8 mouse cellular contexts compared by ENCODE assay signal in genomic region chr11:96943746-96944304, GRCm38 (mm10). TPM values are rescaled to one million over a fixed set of nuclear protein-coding genes. Genes with fewer than 3 reads are reported as not detected.
DNase-seq lines count a peak whose midpoint lies in the region; ATAC-seq and TF ChIP-seq lines count a peak whose summit lies in the region.

Pnpo (minus strand) TSS chr11:96943986.

- DNase-seq in MEL (ENCODE audit: low read depth, low spot score): peak; percentile 100
- peak; percentile 90 for DNase-seq in cerebellum, adult 8-10 months
- DNase-seq in forelimb bud, embryonic 11.5 days (ENCODE audit: low read depth, low spot score): peak; percentile 95
- DNase-seq in layer of hippocampus, adult 9-10 months (ENCODE audit: low spot score): peak; percentile 88
- DNase-seq in ovary, postnatal 10 days (ENCODE audit: low spot score): peak; percentile 56
- DNase-seq in thymus, postnatal 10 days (ENCODE audit: low spot score in 2 of 2): peak; percentile 85 to 90

- TF ChIP-seq CTCF in MEL (IDR thresholded peaks at IDR 0.05 in 2 of 3, conservative IDR thresholded peaks at IDR 0.05 in 1 of 3; ENCODE audit: control insufficient read depth in 1 of 3, insufficient read depth in 1 of 3, low read depth in 2 of 3, low read length in 3 of 3, poor library complexity in 1 of 3, severe bottlenecking in 1 of 3): no peak

- H3K4me2 ChIP-seq in lung, embryonic 16.5 days (ENCODE audit: low read depth, low read length): peak within 1 kb of the TSS; percentile 96

- peaks cover 9 to 61% of the 10 kb centered on the region in 2 experiments for H3K36me3 ChIP-seq in MEL (ENCODE audit: control insufficient read depth in 1 of 2, insufficient read depth in 2 of 2, low read length in 2 of 2)
- H3K36me3 ChIP-seq in lung, embryonic 16.5 days (ENCODE audit: control insufficient read depth, insufficient read depth, low read length): no peaks in the 10 kb centered on the region

- peaks cover 37% of the 10 kb centered on the region for H3K79me2 ChIP-seq in MEL (ENCODE audit: control insufficient read depth, insufficient read depth, low read length, poor library complexity)

- peak; percentile 95 for ATAC-seq in hematopoietic stem cell, adult 5-6 weeks (replicated peaks in 1 of 2; ENCODE audit: insufficient read depth in 1 of 2, low FRiP score in 2 of 2, low TSS enrichment in 1 of 2, low read depth in 1 of 2, poor library complexity in 2 of 2, severe bottlenecking in 2 of 2)
- peak; percentile 97 for ATAC-seq in lung, embryonic 16.5 days (ENCODE audit: low read depth)

- peak within 1 kb of the TSS; percentile 83 for H3K27ac ChIP-seq in MEL (ENCODE audit: control insufficient read depth, low read depth, low read length)
- H3K27ac ChIP-seq in lung, embryonic 16.5 days (ENCODE audit: low read length): peak within 1 kb of the TSS; percentile 66

- H3K27me3 ChIP-seq in MEL (ENCODE audit: control insufficient read depth in 1 of 2, insufficient read depth in 2 of 2, low read length in 2 of 2): no peaks in the 10 kb centered on the region
- H3K27me3 ChIP-seq in lung, embryonic 16.5 days (ENCODE audit: control insufficient read depth, insufficient read depth, low read depth, low read length): no peaks in the 10 kb centered on the region

- no peaks in the 10 kb centered on the region for H3K9me3 ChIP-seq in MEL (replicated peaks; ENCODE audit: insufficient read depth, low read length)
- no peaks in the 10 kb centered on the region for H3K9me3 ChIP-seq in lung, embryonic 16.5 days (ENCODE audit: control insufficient read depth, low read length)

- peak within 1 kb of the TSS; percentile 85 for H3K9ac ChIP-seq in MEL (ENCODE audit: control insufficient read depth, low read depth, low read length, poor library complexity, severe bottlenecking)
- peak within 1 kb of the TSS; percentile 72 for H3K9ac ChIP-seq in lung, embryonic 16.5 days (ENCODE audit: low read length)

- no peak for TF ChIP-seq RAD21 in MEL (IDR thresholded peaks at IDR 0.05; ENCODE audit: low read depth, low read length)

- whole genome bisulfite sequencing in lung, embryonic 16.5 days: 0% methylated on average over 29 of the region's 29 CpGs

- H3K4me3 ChIP-seq in MEL (ENCODE audit: control insufficient read depth in 1 of 2, insufficient read depth in 1 of 2, low read depth in 2 of 2, low read length in 2 of 2): peak within 1 kb of the TSS; percentile 69 to 79
- peak within 1 kb of the TSS; percentile 66 for H3K4me3 ChIP-seq in lung, embryonic 16.5 days (ENCODE audit: low read length)

- peak in 1 of 2 experiments; percentile 77; a peak in 3 of 4 replicates for TF ChIP-seq POLR2A in MEL (IDR thresholded peaks at IDR 0.05; ENCODE audit: control insufficient read depth in 1 of 2, insufficient read depth in 1 of 2, low read depth in 1 of 2, low read length in 2 of 2, poor library complexity in 1 of 2)

- peaks cover 32 to 63% of the 10 kb centered on the region in 2 experiments for H3K4me1 ChIP-seq in MEL (ENCODE audit: control insufficient read depth in 1 of 2, insufficient read depth in 2 of 2, low read length in 2 of 2)
- H3K4me1 ChIP-seq in lung, embryonic 16.5 days (replicated peaks; ENCODE audit: control insufficient read depth, insufficient read depth, low read length): peaks cover 7% of the 10 kb centered on the region

- no peak for TF ChIP-seq EP300 in MEL (IDR thresholded peaks at IDR 0.05; ENCODE audit: low read depth in 1 of 2, low read length in 2 of 2)

TF ChIP-seq in MEL, 35 proteins besides CTCF, POLR2A, EP300 and RAD21:
- peak; percentile 99 for TF ChIP-seq MAX (IDR thresholded peaks at IDR 0.05; ENCODE audit: low read length)
- TF ChIP-seq ZKSCAN1 (IDR thresholded peaks at IDR 0.05; ENCODE audit: low read depth, low read length): no peak
- TF ChIP-seq ZNF384 (IDR thresholded peaks at IDR 0.05; ENCODE audit: low read depth, low read length): no peak
- TF ChIP-seq USF2 (IDR thresholded peaks at IDR 0.05; ENCODE audit: borderline replicate concordance in 1 of 2, insufficient read depth in 1 of 2, low read depth in 1 of 2, low read length in 2 of 2): peak in 1 of 2 experiments; percentile 76; a peak in 2 of 4 replicates
- TF ChIP-seq JUND (IDR thresholded peaks at IDR 0.05; ENCODE audit: low read depth, low read length): no peak
- peak; percentile 99 for TF ChIP-seq SIN3A (IDR thresholded peaks at IDR 0.05; ENCODE audit: low read length)
- no peak for TF ChIP-seq ZMIZ1 (IDR thresholded peaks at IDR 0.05; ENCODE audit: low read depth, low read length)
- TF ChIP-seq USF1 (IDR thresholded peaks at IDR 0.05; ENCODE audit: low read depth, low read length): peak; percentile 95
- peak; percentile 83 for TF ChIP-seq CHD2 (IDR thresholded peaks at IDR 0.05; ENCODE audit: low read length)
- TF ChIP-seq MAZ (IDR thresholded peaks at IDR 0.05; ENCODE audit: low read depth, low read length): no peak
- no peak for TF ChIP-seq KAT2A (conservative IDR thresholded peaks at IDR 0.05; ENCODE audit: low read depth, low read length)
- TF ChIP-seq ZC3H11A (IDR thresholded peaks at IDR 0.05; ENCODE audit: low read depth, low read length): no peak
- no peak for TF ChIP-seq POLR2AphosphoS5 (IDR thresholded peaks at IDR 0.05; ENCODE audit: borderline replicate concordance, low read depth, low read length)
- no peak for TF ChIP-seq TCF12 (IDR thresholded peaks at IDR 0.05; ENCODE audit: low read depth, low read length)
- TF ChIP-seq TAL1 (IDR thresholded peaks at IDR 0.05; ENCODE audit: low read length): no peak
- peak; percentile 79 for TF ChIP-seq HCFC1 (IDR thresholded peaks at IDR 0.05; ENCODE audit: low read depth, low read length)
- TF ChIP-seq MYC (IDR thresholded peaks at IDR 0.05; ENCODE audit: low read depth, low read length): peak; percentile 97
- peak; percentile 100 for TF ChIP-seq MXI1 (IDR thresholded peaks at IDR 0.05; ENCODE audit: low read depth, low read length)
- TF ChIP-seq ELF1 (IDR thresholded peaks at IDR 0.05; ENCODE audit: low read depth, low read length): peak; percentile 95
- peak; percentile 33; the same call in 1 of the 2 replicates for TF ChIP-seq NELFE (IDR thresholded peaks at IDR 0.05; ENCODE audit: low read depth, low read length)
- peak; percentile 22 for TF ChIP-seq BHLHE40 (IDR thresholded peaks at IDR 0.05; ENCODE audit: borderline replicate concordance, low read depth, low read length)
- 0 out of 2 replicates have a peak, but pooled peaks have one; percentile 34 for TF ChIP-seq UBTF (IDR thresholded peaks at IDR 0.05; ENCODE audit: borderline replicate concordance, insufficient read depth, low read depth, low read length)

RNA-seq across cellular contexts. Expression of gene Pnpo, which starts in this region (rescaled TPM):
- total RNA-seq in MEL (2012; rRNA removed): 41.7 and 55.7 TPM in 2 replicates
- polyA plus RNA-seq in MEL (2012; ENCODE audit: insufficient read depth in 1 of 2, insufficient read length in 2 of 2, low read depth in 1 of 2, low replicate concordance in 2 of 2, missing spikeins in 1 of 2): 10 to 100 TPM in 1 of 2 experiments, not detected in 1; 38.8 TPM
- 32.5 and 32.6 TPM in 2 replicates for total RNA-seq in hematopoietic stem cell, adult 5-6 weeks (2017)
- polyA plus RNA-seq in lung, embryonic 16.5 days (2015; fragmentation: Nextera tagmentation; extraction: Ambion mirVana): 28.1 and 35.4 TPM in 2 replicates

Comparison
In these comparisons a context has a peak if more than half of its experiments do, and no peak if none do; other contexts are left out.
1. Peak in every context shown above with its lines: DNase-seq, ATAC-seq, H3K4me3 ChIP-seq and H3K27ac ChIP-seq.